ENCODE assay signal across 9 mouse cellular contexts in genomic region chr4:116650365-116650764, GRCm38 (mm10). TPM values are rescaled to one million over a fixed set of nuclear protein-coding genes. Genes with fewer than 3 reads are reported as not detected.
DNase-seq lines count a peak whose midpoint lies in the region; ATAC-seq lines count a peak whose summit lies in the region.
"Had no signal": no experiment of that assay in that cellular context is flagged by ENCODE, and none has a peak within 500 bp of the region (broad histone marks: within the 10 kb centered on the region; RNA-seq: fewer than 3 reads in every experiment).

No protein-coding gene starts in this region.

- peaks cover 51% of the 10 kb centered on the region for H3K4me1 ChIP-seq in kidney, embryonic 15.5 days
- H3K4me1 ChIP-seq in embryonic facial prominence, embryonic 12.5 days = peaks cover 19% of the 10 kb centered on the region
- peaks cover 21% of the 10 kb centered on the region for H3K4me1 ChIP-seq in intestine, embryonic 16.5 days (ENCODE audit: control insufficient read depth, insufficient read depth, low read length)
- peaks cover 34% of the 10 kb centered on the region for H3K4me1 ChIP-seq in midbrain, embryonic 16.5 days (ENCODE audit: control insufficient read depth, insufficient read depth, low read length)

- H3K27ac ChIP-seq in kidney, embryonic 15.5 days = peak overlapping the region; percentile 97; the same call in 1 of the 2 replicates
- H3K27ac ChIP-seq in embryonic facial prominence, embryonic 12.5 days = peak overlapping the region; percentile 92; the same call in 1 of the 2 replicates
- H3K27ac ChIP-seq in intestine, embryonic 16.5 days (ENCODE audit: low read length) = peak overlapping the region; percentile 93
- H3K27ac ChIP-seq in midbrain, embryonic 16.5 days (ENCODE audit: low read length) = peak overlapping the region; percentile 82

- peak overlapping the region; percentile 97 for H3K9ac ChIP-seq in kidney, embryonic 15.5 days
- H3K9ac ChIP-seq in embryonic facial prominence, embryonic 12.5 days = peak overlapping the region; percentile 94
- H3K9ac ChIP-seq in intestine, embryonic 16.5 days (ENCODE audit: low read depth, low read length) = peak overlapping the region; percentile 93
- H3K9ac ChIP-seq in midbrain, embryonic 16.5 days (ENCODE audit: low read depth, low read length) = peak overlapping the region; percentile 95

- 34% methylated on average over 5 of the region's 5 CpGs for WGBS in kidney, embryonic 15.5 days
- WGBS in embryonic facial prominence, embryonic 12.5 days = 42% methylated on average over 5 of the region's 5 CpGs
- 29% methylated on average over 5 of the region's 5 CpGs for WGBS in intestine, embryonic 16.5 days
- 52% methylated on average over 5 of the region's 5 CpGs for WGBS in midbrain, embryonic 16.5 days

- H3K27me3 ChIP-seq in kidney, embryonic 15.5 days = no peaks in the 10 kb centered on the region
- no peaks in the 10 kb centered on the region for H3K27me3 ChIP-seq in embryonic facial prominence, embryonic 12.5 days
- no peaks in the 10 kb centered on the region for H3K27me3 ChIP-seq in intestine, embryonic 16.5 days (replicated peaks; ENCODE audit: control insufficient read depth, insufficient read depth, low read length)
- H3K27me3 ChIP-seq in midbrain, embryonic 16.5 days (ENCODE audit: control insufficient read depth, insufficient read depth, low read depth, low read length) = no peaks in the 10 kb centered on the region

- DNase-seq in kidney, postnatal 14 days = no peak
- no peak for DNase-seq in cerebellum, adult 11-12 months
- no peak for DNase-seq in right cerebral cortex, postnatal 14 days
- DNase-seq in spleen, postnatal 14 days (ENCODE audit: low spot score in 2 of 2) = no peak
- DNase-seq: retina, postnatal 1 day had no signal

- H3K4me3 ChIP-seq in kidney, embryonic 15.5 days (replicated peaks) = peak overlapping the region; percentile 93
- H3K4me3 ChIP-seq in embryonic facial prominence, embryonic 12.5 days = peak overlapping the region; percentile 95
- H3K4me3 ChIP-seq in intestine, embryonic 16.5 days (ENCODE audit: low read length) = peak overlapping the region; percentile 82
- H3K4me3 ChIP-seq in midbrain, embryonic 16.5 days (ENCODE audit: low read depth, low read length) = peak overlapping the region; percentile 81

- no peak for ATAC-seq in kidney, embryonic 15.5 days (replicated peaks; ENCODE audit: low FRiP score)
- no peak for ATAC-seq in embryonic facial prominence, embryonic 12.5 days (ENCODE audit: insufficient number of reproducible peaks, insufficient read depth, low FRiP score, low TSS enrichment)
- ATAC-seq in intestine, embryonic 16.5 days = no peak
- no peak for ATAC-seq in midbrain, embryonic 16.5 days

- peak overlapping the region; percentile 70 for H3K4me2 ChIP-seq in kidney, embryonic 15.5 days
- H3K4me2 ChIP-seq in embryonic facial prominence, embryonic 12.5 days (replicated peaks) = peak overlapping the region; percentile 74
- H3K4me2 ChIP-seq in intestine, embryonic 16.5 days (ENCODE audit: low read depth, low read length) = peak overlapping the region; percentile 87
- H3K4me2 ChIP-seq in midbrain, embryonic 16.5 days (ENCODE audit: low read length) = peak overlapping the region; percentile 75

- H3K9me3 ChIP-seq in kidney, embryonic 15.5 days (replicated peaks) = no peaks in the 10 kb centered on the region
- H3K9me3 ChIP-seq in embryonic facial prominence, embryonic 12.5 days = no peaks in the 10 kb centered on the region
- no peaks in the 10 kb centered on the region for H3K9me3 ChIP-seq in intestine, embryonic 16.5 days (ENCODE audit: control insufficient read depth, low read length)
- no peaks in the 10 kb centered on the region for H3K9me3 ChIP-seq in midbrain, embryonic 16.5 days (replicated peaks; ENCODE audit: control insufficient read depth, low read length, poor library complexity, severe bottlenecking)

- peaks cover 41% of the 10 kb centered on the region for H3K36me3 ChIP-seq in kidney, embryonic 15.5 days
- peaks cover 38% of the 10 kb centered on the region for H3K36me3 ChIP-seq in embryonic facial prominence, embryonic 12.5 days
- peaks cover 4% of the 10 kb centered on the region; the same call in 1 of the 2 replicates for H3K36me3 ChIP-seq in intestine, embryonic 16.5 days (ENCODE audit: control insufficient read depth, insufficient read depth, low read length)
- H3K36me3 ChIP-seq in midbrain, embryonic 16.5 days (ENCODE audit: control insufficient read depth, insufficient read depth, low read length) = no peaks in the 10 kb centered on the region

RNA-seq across cellular contexts. Expression of gene Akr1a1, which starts 1.1 kb away (rescaled TPM):
- 721 and 765 TPM in 2 replicates for polyA plus RNA-seq in kidney, embryonic 15.5 days (2015; fragmentation: Nextera tagmentation; extraction: Ambion mirVana)
- polyA plus RNA-seq in embryonic facial prominence, embryonic 12.5 days (2016; fragmentation: Nextera tagmentation; extraction: Ambion mirVana) = 689 and 706 TPM in 2 replicates
- 928 and 934 TPM in 2 replicates for polyA plus RNA-seq in intestine, embryonic 16.5 days (2015; fragmentation: Nextera tagmentation; extraction: Ambion mirVana)
- polyA plus RNA-seq in midbrain, embryonic 16.5 days (2015; fragmentation: Nextera tagmentation; extraction: Ambion mirVana) = 661 and 697 TPM in 2 replicates

RNA-seq across cellular contexts. Expression of gene Nasp, which starts 22.6 kb away (rescaled TPM):
- 175 and 180 TPM in 2 replicates for polyA plus RNA-seq in kidney, embryonic 15.5 days (2015; fragmentation: Nextera tagmentation; extraction: Ambion mirVana)
- polyA plus RNA-seq in embryonic facial prominence, embryonic 12.5 days (2016; fragmentation: Nextera tagmentation; extraction: Ambion mirVana) = 246 and 256 TPM in 2 replicates
- 74.0 and 89.8 TPM in 2 replicates for polyA plus RNA-seq in intestine, embryonic 16.5 days (2015; fragmentation: Nextera tagmentation; extraction: Ambion mirVana)
- polyA plus RNA-seq in midbrain, embryonic 16.5 days (2015; fragmentation: Nextera tagmentation; extraction: Ambion mirVana) = 87.1 and 98.0 TPM in 2 replicates

RNA-seq across cellular contexts. Expression of gene Prdx1, which starts 35.0 kb away (rescaled TPM):
- 1,497 and 1,602 TPM in 2 replicates for polyA plus RNA-seq in kidney, embryonic 15.5 days (2015; fragmentation: Nextera tagmentation; extraction: Ambion mirVana)
- 1,087 and 1,115 TPM in 2 replicates for polyA plus RNA-seq in embryonic facial prominence, embryonic 12.5 days (2016; fragmentation: Nextera tagmentation; extraction: Ambion mirVana)
- polyA plus RNA-seq in intestine, embryonic 16.5 days (2015; fragmentation: Nextera tagmentation; extraction: Ambion mirVana) = 1,384 and 1,485 TPM in 2 replicates
- polyA plus RNA-seq in midbrain, embryonic 16.5 days (2015; fragmentation: Nextera tagmentation; extraction: Ambion mirVana) = 410 and 427 TPM in 2 replicates

RNA-seq across cellular contexts. Expression of gene Ccdc17, which starts 53.9 kb away (rescaled TPM):
- 3.6 and 4.8 TPM in 2 replicates for polyA plus RNA-seq in kidney, embryonic 15.5 days (2015; fragmentation: Nextera tagmentation; extraction: Ambion mirVana)
- polyA plus RNA-seq in embryonic facial prominence, embryonic 12.5 days (2016; fragmentation: Nextera tagmentation; extraction: Ambion mirVana) = 2.5 and 3.1 TPM in 2 replicates
- 6.1 and 6.4 TPM in 2 replicates for polyA plus RNA-seq in intestine, embryonic 16.5 days (2015; fragmentation: Nextera tagmentation; extraction: Ambion mirVana)
- polyA plus RNA-seq in midbrain, embryonic 16.5 days (2015; fragmentation: Nextera tagmentation; extraction: Ambion mirVana) = 5.9 and 6.0 TPM in 2 replicates

RNA-seq across cellular contexts. Expression of gene Mmachc, which starts 57.8 kb away (rescaled TPM):
- 27.2 and 27.9 TPM in 2 replicates for polyA plus RNA-seq in kidney, embryonic 15.5 days (2015; fragmentation: Nextera tagmentation; extraction: Ambion mirVana)
- polyA plus RNA-seq in embryonic facial prominence, embryonic 12.5 days (2016; fragmentation: Nextera tagmentation; extraction: Ambion mirVana) = 26.4 and 28.5 TPM in 2 replicates
- 20.7 and 22.7 TPM in 2 replicates for polyA plus RNA-seq in intestine, embryonic 16.5 days (2015; fragmentation: Nextera tagmentation; extraction: Ambion mirVana)
- polyA plus RNA-seq in midbrain, embryonic 16.5 days (2015; fragmentation: Nextera tagmentation; extraction: Ambion mirVana) = 20.9 and 21.6 TPM in 2 replicates
